Mouse (Mus musculus) MEL (cell line): ENCODE measurements at regions not wholly inside any gene's neighbourhood (a gene's known extent, or its start where the extent isn't known, plus 50 kb on each side); places are given as distances from the start of the nearest gene placed in this dataset.
"Not testable (repeated sequence)": the region's sequence is repeated elsewhere in the genome, so short reads cannot be mapped to it uniquely, and the experiment has no call there.

ENCODE experiments used
- DNase-seq: peaks from one replicate; pipeline ENCODE4 v3.0.0; 2011; ENCODE audit warnings: low read depth, low spot score
- H3K27ac ChIP-seq: 2 replicates; pipeline ENCODE4 v1.5.1; 2012; ENCODE audit warnings: low read depth, mild to moderate bottlenecking, control low read depth, low read length, moderate library complexity; ENCODE audit not compliant: control insufficient read depth
- H3K27me3 ChIP-seq, 2 experiments: fragments of 150-350 bp in 1 of 2; sonication (generic) in 1 of 2; 2 replicates each; pipeline ENCODE4 v1.6.1; 2012; ENCODE audit warnings: low read length in 2 of 2, mild to moderate bottlenecking in 2 of 2, improper control_type of control experiment in 1 of 2, moderate library complexity in 1 of 2; ENCODE audit not compliant: insufficient read depth in 2 of 2, control insufficient read depth in 1 of 2
- H3K36me3 ChIP-seq, 2 experiments: 2 replicates each; pipeline ENCODE4 v1.6.1; 2012 to 2014; ENCODE audit warnings: low read length in 2 of 2, improper control_type of control experiment in 1 of 2, inconsistent platforms in 1 of 2, mild to moderate bottlenecking in 1 of 2; ENCODE audit not compliant: insufficient read depth in 2 of 2, control insufficient read depth in 1 of 2
- H3K4me1 ChIP-seq, 2 experiments: fragments of 150-350 bp in 1 of 2; sonication (generic) in 1 of 2; 2 replicates each; pipeline ENCODE4 v1.6.1; 2012; ENCODE audit warnings: low read length in 2 of 2, improper control_type of control experiment in 1 of 2, mild to moderate bottlenecking in 1 of 2; ENCODE audit not compliant: insufficient read depth in 2 of 2, control insufficient read depth in 1 of 2
- H3K4me3 ChIP-seq, 2 experiments: fragments of 150-350 bp in 1 of 2; sonication (generic) in 1 of 2; 2 replicates each; pipeline ENCODE4 v1.5.1; 2012; ENCODE audit warnings: low read depth in 2 of 2, low read length in 2 of 2, mild to moderate bottlenecking in 2 of 2, moderate library complexity in 2 of 2, control low read depth in 1 of 2, improper control_type of control experiment in 1 of 2; ENCODE audit not compliant: control insufficient read depth in 1 of 2, insufficient read depth in 1 of 2
- H3K79me2 ChIP-seq: 2 replicates; pipeline ENCODE4 v1.6.1; 2012; ENCODE audit warnings: mild to moderate bottlenecking, low read length, moderate library complexity; ENCODE audit not compliant: control insufficient read depth, poor library complexity, insufficient read depth
- H3K9ac ChIP-seq: 2 replicates; pipeline ENCODE4 v1.6.1; 2012; ENCODE audit warnings: low read depth, mild to moderate bottlenecking, control low read depth, low read length, moderate library complexity; ENCODE audit not compliant: control insufficient read depth, poor library complexity, severe bottlenecking
- H3K9me3 ChIP-seq: fragments of 150-350 bp; sonication (generic); replicated peaks from 2 replicates; pipeline ENCODE4 v1.6.1; 2012; ENCODE audit warnings: mild to moderate bottlenecking, low read length, improper control_type of control experiment, moderate library complexity; ENCODE audit not compliant: insufficient read depth
- CHD2 ChIP-seq: IDR thresholded peaks from 2 replicates; pipeline ENCODE4 v1.6.1; 2011; ENCODE audit warnings: low read length, improper control_type of control experiment
- E2F4 ChIP-seq: IDR thresholded peaks from 2 replicates; pipeline ENCODE4 v1.6.1; 2011; ENCODE audit warnings: low read depth, low read length, improper control_type of control experiment, borderline replicate concordance
- ETS1 ChIP-seq: IDR thresholded peaks from 2 replicates; pipeline ENCODE4 v1.6.1; 2012; ENCODE audit warnings: low read depth, mild to moderate bottlenecking, inconsistent platforms, low read length, improper control_type of control experiment, moderate library complexity
- GABPA ChIP-seq: IDR thresholded peaks from 2 replicates; pipeline ENCODE4 v1.6.1; 2012; ENCODE audit warnings: low read depth, mild to moderate bottlenecking, inconsistent platforms, low read length, improper control_type of control experiment, moderate library complexity
- GATA1 ChIP-seq: IDR thresholded peaks from 2 replicates; pipeline ENCODE4 v1.6.1; 2011; ENCODE audit warnings: low read depth, low read length, improper control_type of control experiment
- HCFC1 ChIP-seq: IDR thresholded peaks from 2 replicates; pipeline ENCODE4 v1.6.1; 2012; ENCODE audit warnings: low read depth, mild to moderate bottlenecking, inconsistent platforms, low read length, improper control_type of control experiment, moderate library complexity
- JUND ChIP-seq: IDR thresholded peaks from 2 replicates; pipeline ENCODE4 v1.6.1; 2011; ENCODE audit warnings: low read depth, mild to moderate bottlenecking, improper control_type of control experiment, low read length
- KAT2A ChIP-seq: conservative IDR thresholded peaks from 2 replicates; pipeline ENCODE4 v1.6.1; 2012; ENCODE audit warnings: low read depth, low read length, improper control_type of control experiment, inconsistent platforms
- MAZ ChIP-seq: IDR thresholded peaks from 2 replicates; pipeline ENCODE4 v1.6.1; 2012; ENCODE audit warnings: low read depth, mild to moderate bottlenecking, inconsistent platforms, low read length, improper control_type of control experiment
- MEF2A ChIP-seq: IDR thresholded peaks from 2 replicates; pipeline ENCODE4 v1.6.1; 2014; ENCODE audit warnings: low read depth, mild to moderate bottlenecking, inconsistent platforms, low read length, improper control_type of control experiment; ENCODE audit not compliant: poor library complexity, insufficient replicate concordance, severe bottlenecking; ENCODE audit errors: extremely low read depth
- MYB ChIP-seq: IDR thresholded peaks from 2 replicates; pipeline ENCODE4 v1.6.1; 2011; ENCODE audit warnings: mild to moderate bottlenecking, low read depth, low read length, improper control_type of control experiment
- POLR2A ChIP-seq, 2 experiments: IDR thresholded peaks; 2 replicates each; pipeline ENCODE4 v1.6.1; 2011 to 2012; ENCODE audit warnings: low read length in 2 of 2, mild to moderate bottlenecking in 2 of 2, control low read depth in 1 of 2, improper control_type of control experiment in 1 of 2, low read depth in 1 of 2, moderate library complexity in 1 of 2; ENCODE audit not compliant: control insufficient read depth in 1 of 2, insufficient read depth in 1 of 2, poor library complexity in 1 of 2
- POLR2AphosphoS2 ChIP-seq: IDR thresholded peaks from 2 replicates; pipeline ENCODE4 v1.6.1; 2011; ENCODE audit warnings: low read length, improper control_type of control experiment
- RCOR1 ChIP-seq: IDR thresholded peaks from 2 replicates; pipeline ENCODE4 v1.6.1; 2012; ENCODE audit warnings: low read depth, mild to moderate bottlenecking, inconsistent platforms, low read length, improper control_type of control experiment
- TAL1 ChIP-seq: IDR thresholded peaks from 2 replicates; pipeline ENCODE4 v1.6.1; 2012; ENCODE audit warnings: mild to moderate bottlenecking, inconsistent platforms, low read length, moderate library complexity, mixed read lengths
- TBP ChIP-seq: IDR thresholded peaks from 2 replicates; pipeline ENCODE4 v1.8.0; 2011; ENCODE audit warnings: low read depth, low read length, improper control_type of control experiment
- TCF12 ChIP-seq: IDR thresholded peaks from 2 replicates; pipeline ENCODE4 v1.6.1; 2014; ENCODE audit warnings: low read depth, mild to moderate bottlenecking, inconsistent platforms, low read length, improper control_type of control experiment, moderate library complexity
- ZMIZ1 ChIP-seq: IDR thresholded peaks from 2 replicates; pipeline ENCODE4 v1.6.1; 2012; ENCODE audit warnings: low read depth, mild to moderate bottlenecking, inconsistent platforms, low read length, improper control_type of control experiment, moderate library complexity

GRCm38 (mm10) chr14:53576927-53577326, 677.0 kb downstream of the Dad1 start:
- not testable (repeated sequence) for H3K79me2 ChIP-seq, H3K9me3 ChIP-seq, H3K4me3 ChIP-seq, H3K4me1 ChIP-seq, H3K27me3 ChIP-seq, H3K36me3 ChIP-seq, H3K9ac ChIP-seq, H3K27ac ChIP-seq, DNase-seq

- H3K27ac ChIP-seq, H3K4me1 ChIP-seq, DNase-seq, H3K9me3 ChIP-seq, H3K4me3 ChIP-seq, H3K27me3 ChIP-seq, H3K36me3 ChIP-seq, H3K79me2 ChIP-seq, H3K9ac ChIP-seq: not testable (repeated sequence)
Measured at GRCm38 (mm10) chr14:53572701-53573100, 681.2 kb downstream of the Dad1 start.

DNA sequence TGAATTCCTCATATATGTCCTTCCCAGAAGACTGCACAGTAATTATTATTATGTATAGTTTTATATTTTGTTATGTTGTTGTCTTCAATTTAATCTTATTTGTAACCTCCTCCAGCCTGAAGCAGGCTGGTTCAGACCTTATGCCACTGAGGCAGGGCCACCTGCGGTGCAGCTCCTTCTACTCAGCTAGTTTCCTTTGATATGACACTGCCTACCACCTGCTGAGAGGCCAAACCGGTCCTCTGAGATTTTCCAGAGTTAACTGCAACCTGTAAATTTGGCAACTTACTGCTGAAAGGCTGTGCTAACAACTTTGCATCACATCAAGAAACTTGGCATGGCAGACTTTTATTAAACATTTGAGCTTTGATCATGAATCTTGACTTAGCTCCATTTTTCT, 691.3 kb downstream of the Dad1 start:
- Histone ChIP-seq H3K36me3 (no peaks in the 10 kb centered on the region), H3K4me3 (no peak overlapping the region), H3K4me1 (no peaks in the 10 kb centered on the region), H3K9ac (no peak overlapping the region), H3K9me3 (no peaks in the 10 kb centered on the region), H3K27me3 (no peaks in the 10 kb centered on the region), H3K79me2 (no peaks in the 10 kb centered on the region)
- TF ChIP-seq MYB (no peak), HCFC1 (no peak), GABPA (no peak), TBP (no peak), ETS1 (no peak), MEF2A (no peak), JUND (no peak), POLR2A (IDR thresholded peaks at IDR 0.05; ENCODE audit: control insufficient read depth in 1 of 2, insufficient read depth in 1 of 2, low read depth in 1 of 2, low read length in 2 of 2, poor library complexity in 1 of 2) (no peak), ZMIZ1 (no peak), TCF12 (no peak), TAL1 (no peak), RCOR1 (no peak), E2F4 (no peak), POLR2AphosphoS2 (no peak), CHD2 (no peak), GATA1 (no peak), KAT2A (no peak), MAZ (no peak)
- TF ChIP-seq, all 39 proteins: peak for 0
- no peak overlapping the region for H3K27ac ChIP-seq
- DNase-seq, result no peak

DNA sequence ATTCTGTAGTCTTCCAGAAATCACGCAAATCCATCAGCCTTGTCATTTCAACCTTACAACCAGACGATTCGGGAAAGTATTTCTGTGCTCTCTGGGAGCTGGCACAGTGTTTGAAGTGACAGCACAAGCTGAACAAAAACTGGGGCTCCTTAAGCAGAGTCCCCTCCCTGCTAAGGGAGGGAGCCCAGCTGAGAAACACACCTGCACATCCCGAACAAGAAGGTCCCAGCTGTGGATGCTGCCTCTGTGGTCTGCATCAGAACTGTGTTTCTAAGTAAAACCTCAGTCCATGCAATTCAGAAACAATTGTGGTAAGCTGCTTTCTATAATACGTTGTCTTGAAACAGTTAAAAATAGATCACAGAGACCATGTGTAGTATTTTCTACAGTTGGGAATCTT, 693.8 kb downstream of the Dad1 start:
- H3K27me3 ChIP-seq, DNase-seq, H3K9me3 ChIP-seq, H3K4me1 ChIP-seq, H3K27ac ChIP-seq, H3K9ac ChIP-seq, H3K4me3 ChIP-seq, H3K36me3 ChIP-seq, H3K79me2 ChIP-seq: not testable (repeated sequence)

- not testable (repeated sequence) for H3K79me2 ChIP-seq, H3K27me3 ChIP-seq, H3K9me3 ChIP-seq, H3K4me1 ChIP-seq, DNase-seq, H3K36me3 ChIP-seq, H3K4me3 ChIP-seq, H3K27ac ChIP-seq, H3K9ac ChIP-seq
Measured at GRCm38 (mm10) chr14:53559386-53559920, 694.5 kb downstream of the Dad1 start.
